Mouse (Mus musculus) kidney, postnatal 4 days (tissue): Measurements from ENCODE around the gene Zfyve16.
A peak's percentile ranks its signal among the peaks of the same experiment; 100 is the strongest.

Experiments
- DNase-seq, 2 experiments: peaks; one replicate each; pipeline ENCODE4 v3.0.0; 2021; ENCODE audit warnings: mixed read lengths in 2 of 2

Gene Zfyve16

GRCm38 (mm10) chr13:92530721-92531211 is at the start of gene Zfyve16:
Gene Zfyve16 (minus strand): TSS chr13:92530868.
- peak; percentile 99 for DNase-seq

- DNase-seq: no peak
These were observed 47.5 kb upstream of the Zfyve16 start for GRCm38 (mm10) chr13:92578210-92578609.

- DNase-seq: no peak
These were observed 46.0 kb upstream of the Zfyve16 start for GRCm38 (mm10) chr13:92576688-92577087.

- DNase-seq: no peak
These were observed 45.4 kb upstream of the Zfyve16 start, which contains the start of gene Spz1 for GRCm38 (mm10) chr13:92576072-92576471. Gene Spz1 (minus strand): TSS chr13:92576172.

GRCm38 (mm10) chr13:92559429-92559828 is 28.8 kb upstream of the Zfyve16 start:
- DNase-seq: no peak

- DNase-seq: no peak
These were observed 26.6 kb upstream of the Zfyve16 start for GRCm38 (mm10) chr13:92557229-92557628.

GRCm38 (mm10) chr13:92556458-92557126 is 25.9 kb upstream of the Zfyve16 start:
- DNase-seq: peak; percentile 26 to 28

GRCm38 (mm10) chr13:92547093-92547492 is 16.4 kb upstream of the Zfyve16 start:
- DNase-seq: no peak

GRCm38 (mm10) chr13:92540997-92541396 is 10.3 kb upstream of the Zfyve16 start:
- no peak for DNase-seq

GRCm38 (mm10) chr13:92539126-92539525 is 8.5 kb upstream of the Zfyve16 start:
- DNase-seq: no peak

GRCm38 (mm10) chr13:92533801-92534200 is 3.1 kb upstream of the Zfyve16 start:
- DNase-seq: no peak

- no peak for DNase-seq
These were observed 1.5 kb upstream of the Zfyve16 start for GRCm38 (mm10) chr13:92532216-92532615.

GRCm38 (mm10) chr13:92531237-92531636 is 569 bp upstream of the Zfyve16 start:
- DNase-seq: no peak

GRCm38 (mm10) chr13:92529828-92530720 is 594 bp downstream of the Zfyve16 start:
- DNase-seq: no peak

GRCm38 (mm10) chr13:92523178-92523813 is 7.4 kb downstream of the Zfyve16 start:
- DNase-seq: no peak

GRCm38 (mm10) chr13:92504871-92505270 is 25.8 kb downstream of the Zfyve16 start:
- no peak for DNase-seq

GRCm38 (mm10) chr13:92491923-92492322 is 38.7 kb downstream of the Zfyve16 start:
- no peak for DNase-seq

GRCm38 (mm10) chr13:92490817-92491216 is 39.9 kb downstream of the Zfyve16 start:
- DNase-seq: peak; percentile 33 to 43

GRCm38 (mm10) chr13:92483852-92484463 is 46.7 kb downstream of the Zfyve16 start, which contains the start of gene Fam151b:
Gene Fam151b (minus strand): TSS chr13:92484015.
- DNase-seq: peak; percentile 92 to 95

- DNase-seq: peak; percentile 67 to 78
These were observed 47.3 kb downstream of the Zfyve16 start for GRCm38 (mm10) chr13:92483348-92483747.

- peak in 1 of 2 experiments; percentile 12 for DNase-seq
These were observed 60.5 kb downstream of the Zfyve16 start for GRCm38 (mm10) chr13:92470151-92470550.

- DNase-seq: no peak
These were observed 61.3 kb downstream of the Zfyve16 start for GRCm38 (mm10) chr13:92469381-92469780.

GRCm38 (mm10) chr13:92467891-92468290 is 62.8 kb downstream of the Zfyve16 start:
- peak; percentile 35 to 52 for DNase-seq
